ENCODE assay signal across 20 mouse cellular contexts in genomic region chr5:128739168-128739837, GRCm38 (mm10). TPM values are rescaled to one million over a fixed set of nuclear protein-coding genes. Genes with fewer than 3 reads are reported as not detected.
DNase-seq lines count a peak whose midpoint lies in the region; ATAC-seq and TF ChIP-seq lines count a peak whose summit lies in the region.
"Had no signal": no experiment of that assay in that cellular context is flagged by ENCODE, and none has a peak within 500 bp of the region (broad histone marks: within the 10 kb centered on the region; RNA-seq: fewer than 3 reads in every experiment).

No protein-coding gene starts in this region.

- DNase-seq in limb, embryonic 11.5 days (ENCODE audit: low spot score) = no peak
- no peak for DNase-seq in limb, embryonic 10.5 days (ENCODE audit: low spot score)
- DNase-seq in hindbrain, postnatal 0 days (ENCODE audit: low spot score) = peak; percentile 60
- no peak for DNase-seq in spleen, adult 12 weeks (ENCODE audit: low spot score)
- DNase-seq in gastrocnemius, adult 2 months = no peak
- DNase-seq: B cell, adult 2 months; cerebellum, postnatal 36 days; gastrocnemius, postnatal 10 days; kidney, adult 2 months; lung, postnatal 14 days; thymus, postnatal 14 days had no signal

- no peak overlapping the region for H3K4me3 ChIP-seq in limb, embryonic 11.5 days (ENCODE audit: low read depth, low read length)
- H3K4me3 ChIP-seq in limb, embryonic 10.5 days = no peak overlapping the region
- H3K4me3 ChIP-seq in forebrain, embryonic 15.5 days = peak overlapping the region; percentile 8; the same call in 1 of the 2 replicates
- H3K4me3 ChIP-seq in hindbrain, postnatal 0 days (ENCODE audit: low read length) = no peak overlapping the region
- no peak overlapping the region for H3K4me3 ChIP-seq in neural tube, embryonic 13.5 days
- no peak overlapping the region for H3K4me3 ChIP-seq in gastrocnemius, adult 2 months
- H3K4me3 ChIP-seq: heart, embryonic 13.5 days; liver, embryonic 12.5 days had no signal

- WGBS in limb, embryonic 11.5 days = 43% methylated on average over 16 of the region's 17 CpGs
- WGBS in limb, embryonic 10.5 days = 39% methylated on average over 16 of the region's 17 CpGs
- WGBS in forebrain, embryonic 15.5 days = 18% methylated on average over 15 of the region's 17 CpGs
- WGBS in hindbrain, postnatal 0 days = 18% methylated on average over 16 of the region's 17 CpGs
- WGBS in neural tube, embryonic 13.5 days = 29% methylated on average over 14 of the region's 17 CpGs

- H3K4me2 ChIP-seq in limb, embryonic 11.5 days (ENCODE audit: low read depth, severe bottlenecking) = no peak overlapping the region
- peak overlapping the region; percentile 15 for H3K4me2 ChIP-seq in forebrain, embryonic 15.5 days (replicated peaks)
- peak overlapping the region; percentile 27; the same call in 1 of the 2 replicates for H3K4me2 ChIP-seq in hindbrain, postnatal 0 days (ENCODE audit: low read depth, low read length)
- peak overlapping the region; percentile 24 for H3K4me2 ChIP-seq in neural tube, embryonic 13.5 days
- H3K4me2 ChIP-seq: heart, embryonic 13.5 days; liver, embryonic 12.5 days had no signal

- H3K9me3 ChIP-seq in limb, embryonic 11.5 days (ENCODE audit: control insufficient read depth, low read length) = no peaks in the 10 kb centered on the region
- H3K9me3 ChIP-seq in limb, embryonic 10.5 days (replicated peaks) = no peaks in the 10 kb centered on the region
- no peaks in the 10 kb centered on the region for H3K9me3 ChIP-seq in forebrain, embryonic 15.5 days
- no peaks in the 10 kb centered on the region for H3K9me3 ChIP-seq in hindbrain, postnatal 0 days (ENCODE audit: low read length)
- no peaks in the 10 kb centered on the region for H3K9me3 ChIP-seq in neural tube, embryonic 13.5 days
- H3K9me3 ChIP-seq: heart, embryonic 13.5 days; liver, embryonic 12.5 days had no signal

- TF ChIP-seq CTCF in hindbrain, postnatal 0 days (IDR thresholded peaks at IDR 0.05; ENCODE audit: low read depth) = no peak
- no peak for TF ChIP-seq CTCF in gastrocnemius, adult 2 months (IDR thresholded peaks at IDR 0.05)

- no peaks in the 10 kb centered on the region for H3K27me3 ChIP-seq in limb, embryonic 11.5 days (ENCODE audit: control insufficient read depth, insufficient read depth, low read length)
- peaks cover 35% of the 10 kb centered on the region; the same call in 1 of the 2 replicates for H3K27me3 ChIP-seq in limb, embryonic 10.5 days (ENCODE audit: low read depth, poor library complexity, severe bottlenecking)
- H3K27me3 ChIP-seq in forebrain, embryonic 15.5 days = no peaks in the 10 kb centered on the region
- H3K27me3 ChIP-seq in hindbrain, postnatal 0 days (ENCODE audit: insufficient read depth, low read length) = no peaks in the 10 kb centered on the region
- H3K27me3 ChIP-seq in neural tube, embryonic 13.5 days = no peaks in the 10 kb centered on the region

- H3K9ac ChIP-seq in limb, embryonic 11.5 days (ENCODE audit: low read length) = no peak overlapping the region
- no peak overlapping the region for H3K9ac ChIP-seq in forebrain, embryonic 15.5 days (replicated peaks)
- no peak overlapping the region for H3K9ac ChIP-seq in hindbrain, postnatal 0 days (replicated peaks; ENCODE audit: low read length)
- no peak overlapping the region for H3K9ac ChIP-seq in neural tube, embryonic 13.5 days
- H3K9ac ChIP-seq: heart, embryonic 13.5 days; liver, embryonic 12.5 days had no signal

- intact Hi-C loops in gastrocnemius, adult 2 months (cut with DNase I) = no loop called here

- no peaks in the 10 kb centered on the region for H3K4me1 ChIP-seq in limb, embryonic 11.5 days (ENCODE audit: control insufficient read depth, insufficient read depth, low read length)
- peaks cover 11% of the 10 kb centered on the region; the same call in 1 of the 2 replicates for H3K4me1 ChIP-seq in limb, embryonic 10.5 days
- no peaks in the 10 kb centered on the region; the same call in 1 of the 2 replicates for H3K4me1 ChIP-seq in forebrain, embryonic 15.5 days
- no peaks in the 10 kb centered on the region for H3K4me1 ChIP-seq in hindbrain, postnatal 0 days (ENCODE audit: insufficient read depth, low read length)
- H3K4me1 ChIP-seq in neural tube, embryonic 13.5 days (replicated peaks) = peaks cover 13% of the 10 kb centered on the region; the same call in 1 of the 2 replicates
- H3K4me1 ChIP-seq: heart, embryonic 13.5 days; liver, embryonic 12.5 days had no signal

- 0 out of 2 replicates have a peak, but pooled peaks have one; percentile 35 for ATAC-seq in limb, embryonic 11.5 days (ENCODE audit: insufficient number of reproducible peaks, low FRiP score, low TSS enrichment, low read depth)
- ATAC-seq in forebrain, embryonic 15.5 days (replicated peaks) = peak; percentile 68; the same call in 1 of the 2 replicates
- peak; percentile 73 for ATAC-seq in hindbrain, postnatal 0 days
- ATAC-seq in neural tube, embryonic 13.5 days (ENCODE audit: low read depth) = peak; percentile 75; the same call in 1 of the 2 replicates
- ATAC-seq in erythroblast, adult 5-6 weeks (replicated peaks; ENCODE audit: low FRiP score, poor library complexity, severe bottlenecking) = no peak
- ATAC-seq: liver, embryonic 12.5 days had no signal

- no peaks in the 10 kb centered on the region for H3K36me3 ChIP-seq in limb, embryonic 11.5 days (ENCODE audit: control insufficient read depth, insufficient read depth, low read length)
- no peaks in the 10 kb centered on the region for H3K36me3 ChIP-seq in limb, embryonic 10.5 days
- no peaks in the 10 kb centered on the region for H3K36me3 ChIP-seq in forebrain, embryonic 15.5 days
- H3K36me3 ChIP-seq in hindbrain, postnatal 0 days (ENCODE audit: insufficient read depth, low read length) = no peaks in the 10 kb centered on the region
- no peaks in the 10 kb centered on the region for H3K36me3 ChIP-seq in neural tube, embryonic 13.5 days
- H3K36me3 ChIP-seq: heart, embryonic 13.5 days; liver, embryonic 12.5 days had no signal

- no peak overlapping the region for H3K27ac ChIP-seq in limb, embryonic 11.5 days (replicated peaks; ENCODE audit: low read depth, low read length)
- no peak overlapping the region for H3K27ac ChIP-seq in limb, embryonic 10.5 days
- no peak overlapping the region for H3K27ac ChIP-seq in forebrain, embryonic 15.5 days (replicated peaks)
- no peak overlapping the region for H3K27ac ChIP-seq in hindbrain, postnatal 0 days
- no peak overlapping the region for H3K27ac ChIP-seq in neural tube, embryonic 13.5 days (replicated peaks)
- no peak overlapping the region for H3K27ac ChIP-seq in gastrocnemius, adult 2 months
- H3K27ac ChIP-seq: heart, embryonic 13.5 days; liver, embryonic 12.5 days had no signal

RNA-seq across cellular contexts. Expression of gene Piwil1, which starts 37.0 kb away (rescaled TPM):
- polyA plus RNA-seq in limb, embryonic 11.5 days (2014; fragmentation: Nextera tagmentation; extraction: Ambion mirVana) = not detected in 2 replicates
- not detected in 2 replicates for polyA plus RNA-seq in limb, embryonic 10.5 days (2016; fragmentation: Nextera tagmentation; extraction: Ambion mirVana)
- 0.14 and 0.17 TPM in 2 replicates for polyA plus RNA-seq in forebrain, embryonic 15.5 days (2015; fragmentation: Nextera tagmentation; extraction: Ambion mirVana)
- total RNA-seq in hindbrain, postnatal 0 days (2014; rRNA removed) = 0.10 and 1.4 TPM in 2 replicates
- polyA plus RNA-seq in hindbrain, postnatal 0 days (2015; fragmentation: Nextera tagmentation; extraction: Ambion mirVana) = 0.30 and 0.40 TPM in 2 replicates
- polyA plus RNA-seq in neural tube, embryonic 13.5 days (2015; fragmentation: Nextera tagmentation; extraction: Ambion mirVana) = 0.07 and 0.14 TPM in 2 replicates
- total RNA-seq in gastrocnemius, adult 2 months (2021) = not detected
- not detected in 2 replicates for total RNA-seq in erythroblast, adult 5-6 weeks (2015; ENCODE audit: low replicate concordance)
- total RNA-seq in erythroblast, adult 5-6 weeks (2017; ENCODE audit: low replicate concordance) = not detected in 2 replicates
- total RNA-seq: adrenal gland, postnatal 4 days; hematopoietic stem cell, adult 5-6 weeks; layer of hippocampus, adult 8-10 months had no signal
- polyA plus RNA-seq: heart, embryonic 13.5 days; liver, embryonic 12.5 days; stomach, embryonic 14.5 days had no signal
